Mouse (Mus musculus): ENCODE results near the gene Mfsd2a. TPM values are rescaled to one million over a fixed set of nuclear protein-coding genes. Genes with fewer than 3 reads are reported as not detected.

Gene Mfsd2a
- polyA plus RNA-seq, 1 experiment: 7.5 TPM

DNA sequence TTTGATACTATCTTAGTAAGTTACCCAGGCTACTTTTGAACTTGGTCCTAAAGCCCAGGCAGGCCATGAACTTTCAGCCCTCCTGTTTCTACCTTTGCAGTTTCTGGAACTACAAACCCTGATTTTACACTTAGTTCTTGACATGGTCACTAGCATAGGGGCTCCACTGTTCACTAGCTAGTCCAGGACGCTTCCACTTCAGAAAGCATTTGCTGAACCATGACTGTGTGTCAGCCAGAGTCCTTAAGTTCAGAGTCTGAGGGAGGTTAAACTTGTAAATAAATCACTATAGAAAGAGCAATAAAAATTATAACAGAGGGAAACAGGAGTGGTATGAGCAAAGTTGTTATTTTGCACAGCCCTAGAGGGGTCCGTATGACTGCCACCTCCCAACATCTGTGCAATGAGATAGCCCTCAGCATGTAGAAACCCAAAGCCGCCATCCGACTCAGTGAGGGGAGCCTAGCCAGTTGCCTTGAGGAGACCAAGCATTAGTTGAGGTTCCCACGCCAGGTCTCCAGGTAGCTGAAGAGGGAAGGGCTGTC is 14.1 kb upstream of the Mfsd2a start:
- no peaks in the 10 kb centered on the region for H3K79me2 ChIP-seq (ENCODE audit: control insufficient read depth, insufficient read depth)
- no peaks in the 10 kb centered on the region for H3K36me3 ChIP-seq (ENCODE audit: control insufficient read depth, insufficient read depth)
- H3K4me2 ChIP-seq (ENCODE audit: low read depth): no peak overlapping the region

DNA sequence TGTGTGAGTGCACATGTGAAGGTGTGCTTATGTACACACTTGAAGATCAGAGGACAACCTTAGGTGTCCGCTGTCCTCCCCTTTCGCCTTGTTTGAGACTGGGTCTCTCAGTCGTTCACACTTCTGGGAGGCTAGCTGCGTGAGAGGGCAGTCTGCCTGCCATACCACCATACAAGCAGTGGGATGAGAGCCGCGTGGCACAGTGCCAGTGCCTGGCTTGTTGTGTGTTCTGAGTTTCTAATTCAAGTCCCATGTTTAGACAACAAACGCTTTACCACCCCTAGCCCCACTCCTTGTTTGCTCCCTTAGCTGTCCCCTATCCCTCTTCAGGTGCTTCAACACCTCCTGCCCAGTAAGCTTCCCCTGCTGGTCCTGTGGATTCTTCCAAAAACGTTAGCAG is 11.1 kb upstream of the Mfsd2a start:
- TF ChIP-seq POLR2A (IDR thresholded peaks at IDR 0.05; ENCODE audit: insufficient read length, low read depth): no peak
- TF ChIP-seq REST (IDR thresholded peaks at IDR 0.05; ENCODE audit: insufficient read depth, insufficient read length): no peak
- TF ChIP-seq E2F4 (IDR thresholded peaks at IDR 0.05; ENCODE audit: insufficient read depth): no peak

More for the DNA sequence above, 14.1 kb upstream of the Mfsd2a start:
- no peak for TF ChIP-seq POLR2A (IDR thresholded peaks at IDR 0.05; ENCODE audit: insufficient read length, low read depth)
- no peak for TF ChIP-seq POLR2AphosphoS2 (IDR thresholded peaks at IDR 0.05; ENCODE audit: insufficient read length, low read depth)
- no peak for TF ChIP-seq CEBPB (IDR thresholded peaks at IDR 0.05; ENCODE audit: insufficient read depth, poor library complexity, severe bottlenecking)
- no peak for TF ChIP-seq SRF (IDR thresholded peaks at IDR 0.05; ENCODE audit: control insufficient read depth, insufficient read length, low read depth)
- no peak for TF ChIP-seq USF1 (IDR thresholded peaks at IDR 0.05; ENCODE audit: low read depth)
- TF ChIP-seq TCF12 (IDR thresholded peaks at IDR 0.05; ENCODE audit: insufficient read depth, poor library complexity, severe bottlenecking): no peak
- no peak for TF ChIP-seq REST (IDR thresholded peaks at IDR 0.05; ENCODE audit: insufficient read depth, insufficient read length)
- TF ChIP-seq MYOD1 (IDR thresholded peaks at IDR 0.05; ENCODE audit: control insufficient read depth in 1 of 3, insufficient read length in 2 of 3, low read depth in 2 of 3): no peak
- TF ChIP-seq TCF3 (IDR thresholded peaks at IDR 0.05; ENCODE audit: insufficient read length, low read depth): no peak
- Histone ChIP-seq H3K27me3 (ENCODE audit: control insufficient read depth, insufficient read depth, insufficient read length) (no peaks in the 10 kb centered on the region), H3K4me3 (no peak overlapping the region), H3ac (ENCODE audit: control insufficient read depth, insufficient read length) (no peak overlapping the region)

DNA sequence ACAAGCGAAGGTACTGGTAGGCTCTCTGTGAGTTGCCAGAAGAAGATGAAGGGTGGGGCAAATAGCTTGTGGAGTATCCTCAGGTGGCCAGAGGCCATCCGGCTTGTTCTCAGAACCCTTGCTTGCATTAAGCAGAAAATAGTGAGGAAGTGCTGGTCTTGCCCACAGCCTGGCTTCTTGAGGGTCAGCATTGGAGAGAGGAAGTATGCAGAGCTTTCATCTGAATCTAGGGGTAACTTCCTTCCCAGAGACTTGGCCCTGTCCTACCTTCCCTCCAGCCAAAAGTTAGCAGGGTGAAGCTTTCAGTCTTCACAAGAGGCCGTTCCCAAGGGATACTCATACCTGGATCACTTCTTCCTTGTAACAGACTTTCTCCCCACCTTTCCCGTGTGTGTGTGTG is 10.7 kb upstream of the Mfsd2a start:
- Histone ChIP-seq H3ac (ENCODE audit: control insufficient read depth, insufficient read length) (no peak overlapping the region), H3K4me3 (no peak overlapping the region), H3K27me3 (ENCODE audit: control insufficient read depth, insufficient read depth, insufficient read length) (no peaks in the 10 kb centered on the region), H3K4me2 (ENCODE audit: low read depth) (no peak overlapping the region), H3K36me3 (ENCODE audit: control insufficient read depth, insufficient read depth) (no peaks in the 10 kb centered on the region), H3K79me2 (ENCODE audit: control insufficient read depth, insufficient read depth) (no peaks in the 10 kb centered on the region)
- TF ChIP-seq POLR2AphosphoS2 (IDR thresholded peaks at IDR 0.05; ENCODE audit: insufficient read length, low read depth): no peak
- TF ChIP-seq MYOD1 (IDR thresholded peaks at IDR 0.05; ENCODE audit: control insufficient read depth in 1 of 3, insufficient read length in 2 of 3, low read depth in 2 of 3): no peak
- no peak for TF ChIP-seq SRF (IDR thresholded peaks at IDR 0.05; ENCODE audit: control insufficient read depth, insufficient read length, low read depth)
- no peak for TF ChIP-seq POLR2A (IDR thresholded peaks at IDR 0.05; ENCODE audit: insufficient read length, low read depth)
- no peak for TF ChIP-seq MAX (IDR thresholded peaks at IDR 0.05; ENCODE audit: low read depth)
- no peak for TF ChIP-seq TCF3 (IDR thresholded peaks at IDR 0.05; ENCODE audit: insufficient read length, low read depth)
- no peak for TF ChIP-seq E2F4 (IDR thresholded peaks at IDR 0.05; ENCODE audit: insufficient read depth)
- TF ChIP-seq TCF12 (IDR thresholded peaks at IDR 0.05; ENCODE audit: insufficient read depth, poor library complexity, severe bottlenecking): no peak
- TF ChIP-seq CEBPB (IDR thresholded peaks at IDR 0.05; ENCODE audit: insufficient read depth, poor library complexity, severe bottlenecking): no peak
- TF ChIP-seq MYOG (IDR thresholded peaks at IDR 0.05; ENCODE audit: control insufficient read depth in 1 of 3, insufficient read depth in 1 of 3, insufficient read length in 2 of 3, low read depth in 2 of 3): no peak

More for the DNA sequence above, 11.1 kb upstream of the Mfsd2a start:
- H3K36me3 ChIP-seq (ENCODE audit: control insufficient read depth, insufficient read depth): no peaks in the 10 kb centered on the region
- H3K4me2 ChIP-seq (ENCODE audit: low read depth): no peak overlapping the region
- no peaks in the 10 kb centered on the region for H3K27me3 ChIP-seq (ENCODE audit: control insufficient read depth, insufficient read depth, insufficient read length)
- H3ac ChIP-seq (ENCODE audit: control insufficient read depth, insufficient read length): no peak overlapping the region
- no peaks in the 10 kb centered on the region for H3K79me2 ChIP-seq (ENCODE audit: control insufficient read depth, insufficient read depth)
- no peak overlapping the region for H3K4me3 ChIP-seq

DNA sequence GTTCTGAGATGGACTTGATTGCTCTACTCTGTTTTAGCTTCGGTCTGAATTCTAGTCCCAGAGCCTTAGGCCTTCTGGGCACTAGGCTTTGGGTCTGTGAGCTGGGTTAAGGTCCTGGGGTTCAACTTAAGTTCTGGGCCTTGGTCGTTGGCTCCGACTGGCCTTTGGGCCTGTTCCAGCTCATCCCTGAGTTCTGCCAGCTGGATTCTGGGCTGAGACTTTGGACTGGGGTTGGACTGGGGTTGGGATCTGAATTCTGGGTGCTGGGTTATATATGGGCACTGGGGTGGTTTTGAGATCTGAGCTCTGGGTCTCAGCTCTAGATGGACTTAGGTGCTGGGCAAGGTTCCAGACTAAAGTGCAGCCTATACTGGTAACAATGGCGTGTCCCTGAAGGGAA is 10.2 kb upstream of the Mfsd2a start:
- TF ChIP-seq POLR2AphosphoS2 (IDR thresholded peaks at IDR 0.05; ENCODE audit: insufficient read length, low read depth): no peak
- no peak for TF ChIP-seq USF1 (IDR thresholded peaks at IDR 0.05; ENCODE audit: low read depth)
- TF ChIP-seq SRF (IDR thresholded peaks at IDR 0.05; ENCODE audit: control insufficient read depth, insufficient read length, low read depth): no peak
- TF ChIP-seq MYOD1 (IDR thresholded peaks at IDR 0.05; ENCODE audit: control insufficient read depth in 1 of 3, insufficient read length in 2 of 3, low read depth in 2 of 3): no peak
- Histone ChIP-seq H3ac (ENCODE audit: control insufficient read depth, insufficient read length) (no peak overlapping the region), H3K4me3 (no peak overlapping the region), H3K36me3 (ENCODE audit: control insufficient read depth, insufficient read depth) (no peaks in the 10 kb centered on the region), H3K79me2 (ENCODE audit: control insufficient read depth, insufficient read depth) (no peaks in the 10 kb centered on the region), H3K4me2 (ENCODE audit: low read depth) (no peak overlapping the region), H3K27me3 (ENCODE audit: control insufficient read depth, insufficient read depth, insufficient read length) (no peaks in the 10 kb centered on the region)

DNA sequence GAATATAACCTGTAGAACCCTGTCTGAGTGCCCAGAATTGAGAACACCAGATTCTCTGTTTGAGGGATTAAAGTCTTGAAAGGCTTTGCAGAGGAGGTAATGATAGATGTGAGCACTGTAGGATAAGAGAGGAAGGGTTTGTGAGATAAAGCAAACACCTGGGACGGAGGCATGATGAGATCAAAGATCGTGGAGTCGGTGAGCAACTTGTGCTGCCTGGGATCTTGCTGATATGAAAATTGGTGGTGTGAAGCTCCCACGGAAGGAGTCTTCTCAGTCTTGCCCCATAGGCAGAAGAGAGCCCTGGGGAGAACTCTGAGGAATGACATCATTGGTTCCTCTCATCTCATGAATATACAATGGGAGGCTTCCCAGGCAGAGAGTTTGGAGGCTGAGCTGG is 7.1 kb upstream of the Mfsd2a start:
- no peaks in the 10 kb centered on the region for H3K79me2 ChIP-seq (ENCODE audit: control insufficient read depth, insufficient read depth)
- no peaks in the 10 kb centered on the region for H3K36me3 ChIP-seq (ENCODE audit: control insufficient read depth, insufficient read depth)
- H3K4me3 ChIP-seq: no peak overlapping the region
- no peaks in the 10 kb centered on the region for H3K27me3 ChIP-seq (ENCODE audit: control insufficient read depth, insufficient read depth, insufficient read length)
- TF ChIP-seq MAX (IDR thresholded peaks at IDR 0.05; ENCODE audit: low read depth) (no peak), TCF12 (IDR thresholded peaks at IDR 0.05; ENCODE audit: insufficient read depth, poor library complexity, severe bottlenecking) (no peak), USF1 (IDR thresholded peaks at IDR 0.05; ENCODE audit: low read depth) (no peak)
- no peak overlapping the region for H3K4me2 ChIP-seq (ENCODE audit: low read depth)
- no peak overlapping the region for H3ac ChIP-seq (ENCODE audit: control insufficient read depth, insufficient read length)

Measured in myocyte (in vitro differentiated cells).